Mouse (Mus musculus): Measurements from ENCODE around the gene Tshz2. TPM values are rescaled to one million over a fixed set of nuclear protein-coding genes. Genes with fewer than 3 reads are reported as not detected.
A peak's percentile ranks its signal among the peaks of the same experiment; 100 is the strongest.

Gene Tshz2
- total and polyA plus RNA-seq, 2 experiments from 2014 or later, result 26.4 to 40.8 TPM

DNA sequence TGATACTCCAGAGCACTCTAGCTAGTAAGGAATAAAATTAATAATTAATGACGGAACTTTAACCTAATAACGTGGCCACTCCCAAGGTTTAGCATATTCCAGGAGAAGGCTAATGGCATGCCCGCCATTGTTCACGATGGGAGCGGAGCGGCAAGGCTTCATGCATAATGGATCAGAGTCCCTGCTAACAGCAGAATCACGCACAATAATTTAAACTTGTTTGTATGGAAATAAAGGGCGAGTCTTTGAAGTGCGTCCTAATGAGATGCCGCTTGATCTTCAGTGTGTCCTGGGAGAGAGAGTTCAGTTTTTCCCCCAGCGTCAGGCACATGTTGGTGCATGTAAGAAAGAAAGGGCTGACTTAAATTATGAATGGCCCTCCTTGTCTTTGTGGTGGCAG, 376.9 kb downstream of the Tshz2 start:
- TF ChIP-seq CTCF (IDR thresholded peaks at IDR 0.05), result peak; percentile 37
- Histone ChIP-seq H3K9ac (replicated peaks; ENCODE audit: low read length, poor library complexity, severe bottlenecking) (0 out of 2 replicates have a peak overlapping the region, but pooled peaks have one; percentile 5), H3K36me3 (ENCODE audit: insufficient read depth, low read length) (no peaks in the 10 kb centered on the region), H3K4me2 (ENCODE audit: low read depth, low read length, poor library complexity, severe bottlenecking) (peak overlapping the region; percentile 30), H3K27ac (ENCODE audit: low read depth, low read length) (0 out of 2 replicates have a peak overlapping the region, but pooled peaks have one; percentile 26), H3K4me3 (ENCODE audit: low read depth, low read length) (0 out of 2 replicates have a peak overlapping the region, but pooled peaks have one; percentile 11), H3K4me1 (ENCODE audit: insufficient read depth, low read length) (peaks cover 3% of the 10 kb centered on the region), H3K9me3 (ENCODE audit: low read length) (no peaks in the 10 kb centered on the region), H3K27me3 (ENCODE audit: insufficient read depth, low read length) (no peaks in the 10 kb centered on the region; the same call in 1 of the 2 replicates)
- no peak for DNase-seq (ENCODE audit: low spot score)
- WGBS, result 18% methylated on average over 11 of the region's 11 CpGs
- ATAC-seq (ENCODE audit: low FRiP score), result peak; percentile 66

DNA sequence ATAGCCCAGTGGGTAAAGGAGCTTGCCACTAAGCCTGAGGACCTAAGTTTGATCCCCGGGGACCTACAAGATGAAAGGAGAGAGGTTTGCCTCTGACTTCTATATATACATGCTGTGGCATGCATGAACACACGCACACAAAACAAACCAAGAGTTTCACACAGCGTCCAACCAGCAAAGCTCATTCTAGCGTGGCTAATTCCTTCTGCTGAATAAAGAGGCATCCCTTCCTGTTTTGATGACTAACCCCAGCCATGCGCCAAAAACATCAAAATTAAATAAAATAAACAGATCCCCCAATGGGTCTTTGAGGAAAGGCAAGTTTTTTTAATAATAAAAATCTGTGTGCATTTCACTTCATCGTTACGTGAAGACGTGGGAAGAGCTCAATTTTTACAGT, 379.0 kb downstream of the Tshz2 start:
- Histone ChIP-seq H3K4me1 (ENCODE audit: insufficient read depth, low read length) (peaks cover 3% of the 10 kb centered on the region), H3K27ac (ENCODE audit: low read depth, low read length) (no peak overlapping the region), H3K9ac (replicated peaks; ENCODE audit: low read length, poor library complexity, severe bottlenecking) (no peak overlapping the region), H3K27me3 (ENCODE audit: insufficient read depth, low read length) (no peaks in the 10 kb centered on the region), H3K36me3 (ENCODE audit: insufficient read depth, low read length) (no peaks in the 10 kb centered on the region), H3K4me3 (ENCODE audit: low read depth, low read length) (no peak overlapping the region), H3K9me3 (ENCODE audit: low read length) (no peaks in the 10 kb centered on the region), H3K4me2 (ENCODE audit: low read depth, low read length, poor library complexity, severe bottlenecking) (no peak overlapping the region)
- no peak for TF ChIP-seq CTCF (IDR thresholded peaks at IDR 0.05)
- no peak for ATAC-seq (ENCODE audit: low FRiP score)
- DNase-seq (ENCODE audit: low spot score), result no peak
- WGBS, result 26% methylated on average over 8 of the region's 8 CpGs

DNA sequence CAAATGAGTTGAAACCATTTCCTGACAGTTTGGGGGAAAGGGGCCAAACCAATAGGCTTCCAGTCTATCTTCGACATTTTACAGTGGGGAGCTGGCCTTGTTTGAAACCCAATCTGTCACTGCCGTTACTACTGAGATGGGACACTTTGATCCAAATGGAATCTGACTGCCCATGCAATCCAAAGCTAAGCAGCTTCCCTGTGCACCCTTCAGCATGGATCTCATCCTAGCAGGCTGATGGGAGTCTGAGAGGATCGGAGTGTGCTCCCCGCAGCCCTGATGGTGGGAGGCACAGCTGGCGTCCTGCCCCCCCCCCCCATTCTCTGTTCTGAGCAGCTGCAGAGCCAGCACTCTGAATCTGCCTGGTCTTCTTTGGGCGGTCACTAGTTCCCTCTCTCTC, 384.5 kb downstream of the Tshz2 start:
- Histone ChIP-seq H3K9ac (replicated peaks; ENCODE audit: low read length, poor library complexity, severe bottlenecking) (no peak overlapping the region), H3K27me3 (ENCODE audit: insufficient read depth, low read length) (no peaks in the 10 kb centered on the region), H3K27ac (ENCODE audit: low read depth, low read length) (no peak overlapping the region), H3K4me3 (ENCODE audit: low read depth, low read length) (no peak overlapping the region), H3K4me1 (ENCODE audit: insufficient read depth, low read length) (no peaks in the 10 kb centered on the region), H3K9me3 (ENCODE audit: low read length) (no peaks in the 10 kb centered on the region), H3K36me3 (ENCODE audit: insufficient read depth, low read length) (no peaks in the 10 kb centered on the region), H3K4me2 (ENCODE audit: low read depth, low read length, poor library complexity, severe bottlenecking) (no peak overlapping the region)
- 20% methylated on average over 6 of the region's 6 CpGs for WGBS
- DNase-seq (ENCODE audit: low spot score) (peak; percentile 86), ATAC-seq (ENCODE audit: low FRiP score) (no peak)
- no peak for TF ChIP-seq CTCF (IDR thresholded peaks at IDR 0.05)

DNA sequence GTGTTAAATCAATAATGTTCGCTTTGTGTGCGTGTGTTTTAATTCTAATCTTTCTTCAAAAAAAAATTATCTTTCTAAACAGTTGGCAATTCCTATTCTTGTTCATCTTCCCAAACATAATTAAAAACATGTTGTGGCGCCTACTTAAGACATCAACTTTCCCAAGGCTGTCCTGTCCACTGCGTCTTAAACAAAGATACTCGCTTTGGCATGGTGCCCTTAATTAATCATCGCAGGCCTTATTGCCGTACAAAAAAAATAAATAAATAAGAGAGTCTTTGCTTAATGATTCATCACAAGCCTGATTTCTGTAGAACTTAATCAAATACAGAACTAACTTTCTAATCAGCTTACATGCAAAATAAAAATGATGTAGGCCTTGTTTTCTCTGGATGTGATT, 385.1 kb downstream of the Tshz2 start:
- no peaks in the 10 kb centered on the region for H3K4me1 ChIP-seq (ENCODE audit: insufficient read depth, low read length)
- H3K36me3 ChIP-seq (ENCODE audit: insufficient read depth, low read length), result no peaks in the 10 kb centered on the region
- no peaks in the 10 kb centered on the region for H3K9me3 ChIP-seq (ENCODE audit: low read length)
- no peak overlapping the region for H3K9ac ChIP-seq (replicated peaks; ENCODE audit: low read length, poor library complexity, severe bottlenecking)
- H3K4me2 ChIP-seq (ENCODE audit: low read depth, low read length, poor library complexity, severe bottlenecking), result no peak overlapping the region
- H3K27ac ChIP-seq (ENCODE audit: low read depth, low read length), result no peak overlapping the region; the same call in 1 of the 2 replicates
- no peak overlapping the region for H3K4me3 ChIP-seq (ENCODE audit: low read depth, low read length)
- ATAC-seq (ENCODE audit: low FRiP score) (no peak), DNase-seq (ENCODE audit: low spot score) (no peak)
- 82% methylated on average over 7 of the region's 7 CpGs for WGBS
- H3K27me3 ChIP-seq (ENCODE audit: insufficient read depth, low read length), result no peaks in the 10 kb centered on the region
- no peak for TF ChIP-seq CTCF (IDR thresholded peaks at IDR 0.05)

DNA sequence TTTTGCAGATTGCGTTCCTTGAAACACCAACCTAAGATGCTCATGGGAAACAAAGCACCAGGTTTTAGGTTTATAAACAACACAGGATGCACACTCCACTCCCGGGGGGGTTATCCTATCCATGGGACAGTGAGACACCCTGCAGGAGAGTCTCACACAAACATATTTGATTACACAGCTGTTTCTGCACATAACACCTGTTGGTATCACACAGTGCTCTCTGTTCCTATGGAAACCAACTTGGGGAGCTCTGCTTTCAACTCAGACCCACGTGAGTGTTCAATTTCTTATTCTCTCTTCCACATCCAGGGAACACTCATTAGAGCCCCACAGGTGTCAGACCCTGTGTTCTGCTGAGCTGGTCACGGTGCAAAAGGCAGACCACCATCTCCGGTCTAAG, 390.1 kb downstream of the Tshz2 start:
- H3K27me3 ChIP-seq (ENCODE audit: insufficient read depth, low read length), result no peaks in the 10 kb centered on the region
- no peak overlapping the region for H3K27ac ChIP-seq (ENCODE audit: low read depth, low read length)
- DNase-seq (ENCODE audit: low spot score) (peak; percentile 42), ATAC-seq (ENCODE audit: low FRiP score) (peak; percentile 41; the same call in 1 of the 2 replicates)
- no peak overlapping the region for H3K9ac ChIP-seq (replicated peaks; ENCODE audit: low read length, poor library complexity, severe bottlenecking)
- H3K4me2 ChIP-seq (ENCODE audit: low read depth, low read length, poor library complexity, severe bottlenecking), result no peak overlapping the region
- 60% methylated on average over 5 of the region's 5 CpGs for WGBS
- no peaks in the 10 kb centered on the region for H3K4me1 ChIP-seq (ENCODE audit: insufficient read depth, low read length)
- H3K4me3 ChIP-seq (ENCODE audit: low read depth, low read length), result no peak overlapping the region
- no peaks in the 10 kb centered on the region for H3K9me3 ChIP-seq (ENCODE audit: low read length)
- no peak for TF ChIP-seq CTCF (IDR thresholded peaks at IDR 0.05)
- H3K36me3 ChIP-seq (ENCODE audit: insufficient read depth, low read length), result no peaks in the 10 kb centered on the region

DNA sequence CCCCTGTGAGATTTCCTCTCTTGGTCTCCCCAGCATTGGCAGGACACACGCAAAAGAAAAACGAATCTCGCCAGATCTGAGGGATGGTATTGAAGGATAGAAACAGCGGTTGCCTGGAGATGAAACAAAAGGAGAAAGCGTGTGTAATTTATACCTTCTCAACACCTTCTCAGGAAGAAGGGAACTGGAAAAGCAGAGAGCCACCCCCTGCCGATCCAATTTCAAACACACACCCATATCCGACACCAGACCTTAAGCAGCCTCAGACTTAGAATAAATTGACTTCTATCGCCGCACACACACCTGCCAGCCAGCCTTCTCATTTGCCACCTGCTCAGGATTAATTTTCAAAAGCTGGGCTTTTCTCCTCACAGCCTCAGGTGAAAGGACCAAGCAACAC, 390.9 kb downstream of the Tshz2 start:
- no peaks in the 10 kb centered on the region for H3K4me1 ChIP-seq (ENCODE audit: insufficient read depth, low read length)
- ATAC-seq (ENCODE audit: low FRiP score), result no peak
- no peak for DNase-seq (ENCODE audit: low spot score)
- no peaks in the 10 kb centered on the region for H3K9me3 ChIP-seq (ENCODE audit: low read length)
- H3K36me3 ChIP-seq (ENCODE audit: insufficient read depth, low read length), result no peaks in the 10 kb centered on the region
- no peak overlapping the region for H3K4me2 ChIP-seq (ENCODE audit: low read depth, low read length, poor library complexity, severe bottlenecking)
- no peak overlapping the region for H3K9ac ChIP-seq (replicated peaks; ENCODE audit: low read length, poor library complexity, severe bottlenecking)
- H3K4me3 ChIP-seq (ENCODE audit: low read depth, low read length), result no peak overlapping the region
- 38% methylated on average over 9 of the region's 9 CpGs for WGBS
- no peak overlapping the region for H3K27ac ChIP-seq (ENCODE audit: low read depth, low read length)
- no peaks in the 10 kb centered on the region for H3K27me3 ChIP-seq (ENCODE audit: insufficient read depth, low read length)
- no peak for TF ChIP-seq CTCF (IDR thresholded peaks at IDR 0.05)
